Mouse (Mus musculus): ENCODE measurements around the gene Mb21d2. TPM values are rescaled to one million over a fixed set of nuclear protein-coding genes. Genes with fewer than 3 reads are reported as not detected.

Mb21d2 gene
- polyA plus RNA-seq, 1 experiment, result 1.4 TPM

DNA sequence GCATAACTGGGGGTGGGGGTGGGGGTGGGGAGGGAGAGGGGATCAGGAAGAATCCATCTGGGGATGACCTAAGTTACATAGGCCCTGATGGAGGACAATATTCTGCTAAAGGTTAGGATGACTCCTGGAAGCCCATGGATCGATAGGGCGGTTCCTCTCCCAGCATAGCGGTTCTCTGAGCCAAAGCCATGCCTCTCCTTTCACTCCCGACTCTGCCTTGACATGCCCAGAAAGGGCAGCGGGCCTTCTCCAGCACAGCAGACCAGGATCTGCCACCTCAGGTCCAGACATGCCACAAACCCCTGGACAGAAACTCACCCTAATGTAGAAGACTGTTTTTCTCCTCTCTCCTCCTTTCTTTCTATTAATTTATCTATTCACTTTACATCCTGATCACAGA lies 44.8 kb downstream of the Mb21d2 start:
- Histone ChIP-seq H3K4me1 (ENCODE audit: control insufficient read depth, insufficient read depth, low read length) (no peaks in the 10 kb centered on the region; the same call in 1 of the 2 replicates), H3K27ac (ENCODE audit: control insufficient read depth, insufficient read depth, low read depth, low read length) (no peak overlapping the region), H3K27me3 (ENCODE audit: control insufficient read depth, insufficient read depth, low read length) (no peaks in the 10 kb centered on the region), H3K4me3 (ENCODE audit: control insufficient read depth, low read depth, low read length) (no peak overlapping the region), H3K36me3 (ENCODE audit: control insufficient read depth, insufficient read depth, low read length) (no peaks in the 10 kb centered on the region)
- TF ChIP-seq POLR2A (IDR thresholded peaks at IDR 0.05; ENCODE audit: control insufficient read depth, low read depth, low read length) (no peak), CTCF (IDR thresholded peaks at IDR 0.05; ENCODE audit: control insufficient read depth, insufficient read depth, insufficient replicate concordance, low read depth, low read length) (no peak)

DNA sequence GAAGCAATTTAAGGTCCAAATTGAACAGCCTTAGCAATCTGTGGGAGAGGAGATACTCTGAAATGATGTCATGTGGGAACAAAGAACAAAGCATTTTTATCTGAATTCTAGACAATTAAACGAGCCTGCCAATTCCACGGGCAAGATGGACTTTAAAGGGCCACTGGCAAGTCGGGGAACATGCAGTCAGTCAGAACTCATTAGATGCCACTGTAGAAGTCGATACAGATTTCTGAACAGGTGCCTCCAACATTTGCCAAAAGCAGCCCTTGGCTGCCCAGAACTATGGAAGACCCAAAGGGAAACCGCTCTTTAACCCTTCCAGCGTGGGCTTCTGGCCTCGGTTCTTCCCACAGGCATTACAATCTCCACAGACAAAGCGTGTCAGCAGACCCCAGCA lies 45.8 kb downstream of the Mb21d2 start:
- Histone ChIP-seq H3K27ac (ENCODE audit: control insufficient read depth, insufficient read depth, low read depth, low read length) (no peak overlapping the region), H3K4me1 (ENCODE audit: control insufficient read depth, insufficient read depth, low read length) (no peaks in the 10 kb centered on the region; the same call in 1 of the 2 replicates), H3K4me3 (ENCODE audit: control insufficient read depth, low read depth, low read length) (no peak overlapping the region), H3K27me3 (ENCODE audit: control insufficient read depth, insufficient read depth, low read length) (no peaks in the 10 kb centered on the region), H3K36me3 (ENCODE audit: control insufficient read depth, insufficient read depth, low read length) (no peaks in the 10 kb centered on the region)
- no peak for TF ChIP-seq CTCF (IDR thresholded peaks at IDR 0.05; ENCODE audit: control insufficient read depth, insufficient read depth, insufficient replicate concordance, low read depth, low read length)
- no peak for TF ChIP-seq POLR2A (IDR thresholded peaks at IDR 0.05; ENCODE audit: control insufficient read depth, low read depth, low read length)

DNA sequence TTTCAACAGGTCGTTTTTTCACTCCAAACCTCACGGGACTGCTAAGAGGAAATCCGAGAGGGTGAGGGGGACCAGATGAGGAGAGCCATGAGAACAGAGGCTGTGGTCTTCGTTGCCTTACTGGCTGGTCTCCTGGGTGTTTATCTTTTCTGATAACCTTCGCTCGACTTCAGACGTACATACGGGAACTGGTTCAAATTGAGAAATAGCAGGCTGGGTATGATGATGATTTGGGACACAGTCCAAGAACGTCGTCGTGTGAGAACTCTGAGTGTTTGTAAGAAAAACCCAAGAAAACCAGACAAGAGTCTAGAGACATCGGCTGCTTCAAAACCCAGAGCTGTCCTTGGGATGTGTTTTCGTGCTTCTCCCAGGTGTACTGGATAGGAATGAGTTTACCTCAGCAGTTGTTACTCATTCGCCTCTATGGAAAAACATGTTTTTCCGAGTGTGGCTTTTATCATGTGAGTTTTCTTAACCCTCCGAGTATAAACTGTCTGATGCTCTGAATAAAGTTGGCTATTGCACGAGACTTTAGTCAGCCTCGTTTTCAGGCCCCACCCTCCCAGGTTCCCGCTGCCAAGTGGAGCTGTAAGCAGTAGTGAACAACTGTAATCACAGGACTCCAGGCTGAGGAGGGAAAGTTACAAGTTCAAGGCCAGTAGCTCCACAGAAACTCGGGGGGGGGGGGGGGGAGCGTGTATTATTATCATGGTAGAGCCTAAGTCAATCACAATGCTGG lies 46.6 kb downstream of the Mb21d2 start:
- no peaks in the 10 kb centered on the region; the same call in 1 of the 2 replicates for H3K4me1 ChIP-seq (ENCODE audit: control insufficient read depth, insufficient read depth, low read length)

DNA sequence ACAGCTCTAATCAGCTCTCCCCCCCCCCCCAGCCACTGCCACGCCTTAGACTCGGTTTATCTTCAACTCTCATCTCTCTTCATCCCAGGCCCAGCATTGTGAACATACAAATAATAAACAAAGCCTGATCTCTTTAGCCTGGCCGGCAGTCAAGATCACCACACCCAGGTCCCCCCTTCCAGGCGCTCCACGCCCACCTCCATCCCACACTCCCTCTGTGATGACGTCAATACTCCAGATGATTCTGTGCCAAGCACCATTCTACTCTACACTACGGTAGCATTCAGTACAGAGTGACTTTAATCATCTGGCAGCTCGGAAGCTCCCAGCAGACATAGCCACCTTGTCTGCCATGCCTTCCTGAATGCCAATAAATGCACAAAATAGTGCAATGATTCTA lies 47.7 kb downstream of the Mb21d2 start:
- Histone ChIP-seq H3K4me1 (ENCODE audit: control insufficient read depth, insufficient read depth, low read length) (no peaks in the 10 kb centered on the region; the same call in 1 of the 2 replicates), H3K27me3 (ENCODE audit: control insufficient read depth, insufficient read depth, low read length) (no peaks in the 10 kb centered on the region), H3K36me3 (ENCODE audit: control insufficient read depth, insufficient read depth, low read length) (no peaks in the 10 kb centered on the region), H3K27ac (ENCODE audit: control insufficient read depth, insufficient read depth, low read depth, low read length) (no peak overlapping the region), H3K4me3 (ENCODE audit: control insufficient read depth, low read depth, low read length) (no peak overlapping the region)
- TF ChIP-seq POLR2A (IDR thresholded peaks at IDR 0.05; ENCODE audit: control insufficient read depth, low read depth, low read length) (no peak), CTCF (IDR thresholded peaks at IDR 0.05; ENCODE audit: control insufficient read depth, insufficient read depth, insufficient replicate concordance, low read depth, low read length) (no peak)

More for the DNA sequence above, 46.6 kb downstream of the Mb21d2 start:
- Histone ChIP-seq H3K4me3 (ENCODE audit: control insufficient read depth, low read depth, low read length) (no peak overlapping the region), H3K27ac (ENCODE audit: control insufficient read depth, insufficient read depth, low read depth, low read length) (no peak overlapping the region), H3K36me3 (ENCODE audit: control insufficient read depth, insufficient read depth, low read length) (no peaks in the 10 kb centered on the region), H3K27me3 (ENCODE audit: control insufficient read depth, insufficient read depth, low read length) (no peaks in the 10 kb centered on the region)
- TF ChIP-seq POLR2A (IDR thresholded peaks at IDR 0.05; ENCODE audit: control insufficient read depth, low read depth, low read length) (no peak), CTCF (IDR thresholded peaks at IDR 0.05; ENCODE audit: control insufficient read depth, insufficient read depth, insufficient replicate concordance, low read depth, low read length) (no peak)

DNA sequence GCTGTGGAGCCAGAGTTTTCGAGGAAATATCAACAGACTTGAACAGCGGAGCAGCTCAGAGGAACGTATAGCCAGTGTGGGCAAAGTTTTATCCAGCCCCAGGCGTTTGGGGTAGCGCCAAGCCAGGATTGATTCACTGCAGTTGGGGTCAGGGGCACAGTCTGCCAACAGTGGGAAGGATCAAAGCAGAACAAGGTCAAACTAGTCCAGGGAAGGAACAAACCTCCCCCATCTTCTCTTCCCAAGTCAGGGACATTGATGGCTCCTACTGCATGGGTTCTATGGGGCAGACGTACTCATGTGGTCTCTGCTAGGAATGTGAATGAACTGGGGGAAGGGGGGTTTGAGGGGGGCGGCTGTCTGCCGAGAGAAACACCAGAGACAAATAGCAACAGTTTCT lies 48.7 kb downstream of the Mb21d2 start:
- Histone ChIP-seq H3K27me3 (ENCODE audit: control insufficient read depth, insufficient read depth, low read length) (no peaks in the 10 kb centered on the region), H3K4me1 (ENCODE audit: control insufficient read depth, insufficient read depth, low read length) (no peaks in the 10 kb centered on the region; the same call in 1 of the 2 replicates), H3K36me3 (ENCODE audit: control insufficient read depth, insufficient read depth, low read length) (no peaks in the 10 kb centered on the region), H3K4me3 (ENCODE audit: control insufficient read depth, low read depth, low read length) (no peak overlapping the region), H3K27ac (ENCODE audit: control insufficient read depth, insufficient read depth, low read depth, low read length) (no peak overlapping the region)
- TF ChIP-seq POLR2A (IDR thresholded peaks at IDR 0.05; ENCODE audit: control insufficient read depth, low read depth, low read length), result no peak
- no peak for TF ChIP-seq CTCF (IDR thresholded peaks at IDR 0.05; ENCODE audit: control insufficient read depth, insufficient read depth, insufficient replicate concordance, low read depth, low read length)

DNA sequence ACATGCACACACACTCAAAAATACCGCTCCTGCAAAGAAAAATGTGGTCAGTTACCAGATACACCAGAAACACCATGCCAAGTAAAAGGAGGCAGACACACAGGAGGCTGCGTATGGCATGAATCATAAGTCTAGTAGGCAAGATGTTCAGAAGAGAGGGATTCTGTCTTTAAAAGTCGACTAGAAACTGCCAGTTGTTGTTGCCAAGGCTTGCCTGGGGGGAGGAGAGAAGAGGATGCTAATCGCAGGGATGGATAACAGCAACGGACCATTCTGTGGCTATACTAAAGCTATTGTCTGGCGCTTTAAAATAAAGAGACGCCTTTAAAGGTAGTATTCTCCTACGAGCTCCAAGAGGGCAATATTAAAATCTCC lies 49.2 kb downstream of the Mb21d2 start:
- H3K4me1 ChIP-seq (ENCODE audit: control insufficient read depth, insufficient read depth, low read length), result no peaks in the 10 kb centered on the region; the same call in 1 of the 2 replicates
- H3K4me3 ChIP-seq (ENCODE audit: control insufficient read depth, low read depth, low read length), result no peak overlapping the region
- TF ChIP-seq CTCF (IDR thresholded peaks at IDR 0.05; ENCODE audit: control insufficient read depth, insufficient read depth, insufficient replicate concordance, low read depth, low read length) (no peak), POLR2A (IDR thresholded peaks at IDR 0.05; ENCODE audit: control insufficient read depth, low read depth, low read length) (no peak)
- no peaks in the 10 kb centered on the region for H3K27me3 ChIP-seq (ENCODE audit: control insufficient read depth, insufficient read depth, low read length)
- H3K27ac ChIP-seq (ENCODE audit: control insufficient read depth, insufficient read depth, low read depth, low read length), result no peak overlapping the region
- H3K36me3 ChIP-seq (ENCODE audit: control insufficient read depth, insufficient read depth, low read length), result no peaks in the 10 kb centered on the region

DNA sequence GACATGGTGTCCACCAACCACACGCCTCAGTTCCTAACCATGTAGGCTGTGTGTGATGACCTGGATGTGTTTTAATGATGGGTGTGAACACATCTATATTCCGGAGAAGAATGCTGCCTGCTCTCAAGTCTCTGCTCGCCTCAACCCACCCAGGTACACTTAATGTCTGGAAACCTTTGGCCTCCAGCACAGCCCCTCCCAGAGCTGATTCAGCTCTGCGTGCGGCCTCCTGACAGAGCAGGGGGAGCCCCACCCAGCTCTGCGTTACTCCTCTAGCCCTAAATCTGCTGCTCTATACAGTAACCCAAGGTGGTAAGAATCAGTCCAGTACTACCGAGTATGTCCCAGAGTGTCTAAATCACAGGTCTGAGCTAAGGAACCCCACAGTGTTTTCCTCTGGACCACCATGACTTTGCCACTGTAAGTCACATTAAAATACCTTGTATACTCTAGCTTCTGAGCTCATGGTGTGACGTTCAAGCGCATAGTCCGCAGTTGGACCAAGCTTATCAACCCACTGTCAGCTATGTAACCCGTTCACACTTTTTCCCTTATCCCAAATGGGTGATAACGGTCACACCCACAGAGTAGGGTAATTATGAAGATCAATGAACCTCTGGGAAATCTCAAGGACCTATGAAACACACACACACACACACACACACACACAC lies 49.7 kb downstream of the Mb21d2 start:
- H3K27ac ChIP-seq (ENCODE audit: control insufficient read depth, insufficient read depth, low read depth, low read length), result no peak overlapping the region
- H3K4me3 ChIP-seq (ENCODE audit: control insufficient read depth, low read depth, low read length), result no peak overlapping the region
- no peak for TF ChIP-seq POLR2A (IDR thresholded peaks at IDR 0.05; ENCODE audit: control insufficient read depth, low read depth, low read length)
- no peak for TF ChIP-seq CTCF (IDR thresholded peaks at IDR 0.05; ENCODE audit: control insufficient read depth, insufficient read depth, insufficient replicate concordance, low read depth, low read length)
- H3K4me1 ChIP-seq (ENCODE audit: control insufficient read depth, insufficient read depth, low read length), result no peaks in the 10 kb centered on the region; the same call in 1 of the 2 replicates
- H3K27me3 ChIP-seq (ENCODE audit: control insufficient read depth, insufficient read depth, low read length), result no peaks in the 10 kb centered on the region
- no peaks in the 10 kb centered on the region for H3K36me3 ChIP-seq (ENCODE audit: control insufficient read depth, insufficient read depth, low read length)
